Mouse (Mus musculus) embryonic facial prominence, embryonic 15.5 days (tissue): ENCODE results near the gene 9530003J23Rik. TPM values are rescaled to one million over a fixed set of nuclear protein-coding genes. Genes with fewer than 3 reads are reported as not detected.

Source experiments
- polyA plus RNA-seq: library from polyadenylated mRNA; unstranded; fragments of >200 nt; fragmentation: Nextera tagmentation; extraction: Ambion mirVana; gene quantifications from 2 replicates; pipeline ENCODE4 v1.2.1, GENCODE M21; 2015

The 9530003J23Rik gene
- polyA plus RNA-seq, 1 experiment from 2014 or later = not detected

Other genes starting within 250 kb of the 9530003J23Rik start
- gene Lrrc10, start 193.4 kb downstream of the 9530003J23Rik start, polyA plus RNA-seq = 0.11 TPM in 1 of 2 replicates, not detected in the other
- 231 and 233 TPM in 2 replicates for gene Cct2, start 174.9 kb downstream of the 9530003J23Rik start, polyA plus RNA-seq
- 21.7 and 22.2 TPM in 2 replicates for gene Frs2, start 90.2 kb downstream of the 9530003J23Rik start, polyA plus RNA-seq
- gene Yeats4, start 14.2 kb downstream of the 9530003J23Rik start, polyA plus RNA-seq = 56.3 and 56.6 TPM in 2 replicates
- gene Lyz2, start 43.6 kb upstream of the 9530003J23Rik start, polyA plus RNA-seq = 127 and 138 TPM in 2 replicates
- gene Lyz1, start 54.2 kb upstream of the 9530003J23Rik start, polyA plus RNA-seq = 0.13 TPM in 1 of 2 replicates, not detected in the other
- gene Cpsf6, start 141.3 kb upstream of the 9530003J23Rik start, polyA plus RNA-seq = 124 and 127 TPM in 2 replicates